Mouse (Mus musculus) lung, postnatal 0 days (tissue): ENCODE measurements around the gene Rab11b.
"Not testable (repeated sequence)": the region's sequence is repeated elsewhere in the genome, so short reads cannot be mapped to it uniquely, and the experiment has no call there.

Experiments used
- CTCF ChIP-seq: IDR thresholded peaks from 2 replicates; pipeline ENCODE4 v1.5.1; 2016; ENCODE audit warnings: antibody characterized with exemption, mild to moderate bottlenecking
- EP300 ChIP-seq: IDR thresholded peaks from 2 replicates; pipeline ENCODE4 v1.6.1; 2016; ENCODE audit warnings: antibody characterized with exemption, mild to moderate bottlenecking, control low read depth

DNA sequence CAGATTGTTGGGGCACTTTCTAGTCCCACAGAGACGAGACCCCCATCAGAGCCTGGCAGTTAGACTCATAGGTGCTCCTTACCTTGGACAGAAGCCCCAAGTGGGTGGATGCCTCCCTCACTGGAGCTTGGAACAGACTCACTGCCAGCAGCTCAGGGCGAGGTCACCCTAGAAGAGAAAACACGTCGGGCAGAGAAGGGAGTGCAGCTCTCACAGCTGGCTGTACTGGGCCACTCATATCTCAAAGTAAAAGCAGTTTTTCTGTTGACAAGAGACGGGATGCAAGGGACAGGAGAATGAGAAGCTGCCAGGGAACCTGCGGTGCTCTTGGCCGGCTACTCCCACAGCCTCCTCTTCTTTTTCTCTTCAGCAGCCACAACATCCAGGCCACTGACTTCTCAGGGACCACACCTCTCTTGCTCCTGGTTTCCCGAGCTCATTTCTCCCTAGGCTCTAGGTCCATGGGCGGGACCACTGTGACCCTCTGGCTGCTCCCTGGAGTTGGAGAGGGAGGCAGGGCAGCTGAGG, 27.7 kb downstream of the Rab11b start:
- not testable (repeated sequence) for TF ChIP-seq CTCF, EP300
